Mouse (Mus musculus): Measurements from ENCODE around the gene Camk1d.
"Not testable (repeated sequence)": the region's sequence is repeated elsewhere in the genome, so short reads cannot be mapped to it uniquely, and the experiment has no call there.

Gene Camk1d

DNA sequence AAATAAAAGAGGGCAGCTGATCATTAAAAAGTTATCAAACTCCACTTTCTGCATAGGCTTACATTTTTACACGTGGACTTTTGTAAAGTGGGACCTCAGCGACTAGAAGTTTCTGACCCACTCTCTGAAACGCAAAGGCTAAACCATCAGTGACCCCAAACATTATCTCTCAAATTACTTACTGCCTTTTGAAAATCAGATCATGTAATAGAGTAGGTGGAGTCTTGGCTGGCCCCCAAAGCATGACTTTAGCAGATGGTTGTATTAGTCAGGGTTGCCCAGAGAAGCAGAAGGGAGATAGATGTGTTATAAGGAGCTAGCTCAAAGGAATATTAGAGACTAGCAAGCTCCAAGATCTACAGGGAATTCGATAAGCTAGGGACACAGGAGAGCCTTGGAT, 103.8 kb downstream of the Camk1d start:
- no peak for DNase-seq (ENCODE audit: low spot score)

DNA sequence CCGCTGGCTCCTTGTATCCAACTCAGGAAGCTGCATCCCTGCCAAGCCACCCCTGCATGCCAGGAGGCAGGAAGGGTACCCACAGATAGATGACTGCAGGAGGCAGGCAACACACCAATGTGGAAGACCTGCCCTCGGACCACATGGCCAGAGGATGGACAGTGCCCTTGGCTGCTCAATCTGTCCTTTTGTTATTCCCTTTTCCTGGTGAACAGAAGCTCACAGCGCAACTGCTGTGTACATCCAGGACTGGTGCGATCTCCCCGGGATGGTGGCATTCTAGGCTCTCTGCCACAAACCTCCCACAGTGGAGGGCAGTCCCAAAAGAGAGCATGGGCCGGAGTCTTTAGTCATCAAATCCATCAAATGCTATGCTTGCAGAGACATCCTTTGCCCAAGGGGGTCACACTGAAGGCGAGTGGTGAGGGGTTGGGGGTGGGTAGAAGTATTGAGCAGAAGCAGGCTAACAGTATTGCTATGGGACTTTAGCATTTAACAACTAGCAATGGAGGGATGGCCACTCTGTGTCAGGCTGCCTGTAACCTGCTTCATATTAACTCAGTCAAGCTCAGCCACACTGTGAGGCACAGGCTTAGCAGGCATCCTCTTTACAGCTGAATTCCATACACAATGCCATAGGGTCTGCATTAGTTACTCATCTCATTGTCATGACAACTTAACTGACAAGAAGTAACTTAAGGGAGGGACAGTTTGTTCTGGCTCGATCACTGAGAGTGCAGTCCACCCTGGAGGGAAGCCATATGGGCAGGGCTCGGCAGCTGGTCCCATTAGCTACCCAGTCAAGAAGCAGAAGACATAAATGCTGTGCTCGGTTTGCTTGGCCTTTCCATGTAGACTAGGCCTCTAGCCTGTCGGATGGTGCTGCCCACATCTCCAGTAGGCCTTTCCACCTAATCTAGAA, 106.1 kb downstream of the Camk1d start:
- DNase-seq (ENCODE audit: low spot score): no peak

DNA sequence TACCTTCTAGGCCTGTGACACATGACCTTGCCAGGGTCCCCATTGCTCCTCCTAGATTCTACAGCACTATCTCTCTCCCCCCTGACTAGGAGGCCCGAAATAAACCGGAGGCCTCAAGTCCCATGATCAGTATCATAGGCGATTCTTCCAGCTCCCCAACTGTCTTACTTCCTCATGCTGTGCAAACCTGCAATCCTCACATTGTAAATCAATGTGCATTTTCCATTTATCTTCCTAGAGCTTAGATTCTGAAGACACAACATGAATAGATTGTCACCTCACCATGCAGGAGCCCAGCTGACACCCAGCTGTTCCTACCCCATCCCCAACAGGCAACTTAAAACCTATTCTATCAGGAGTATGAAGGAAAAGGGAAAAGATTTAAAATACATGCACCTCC, 108.5 kb downstream of the Camk1d start:
- no peak for DNase-seq (ENCODE audit: low spot score)

DNA sequence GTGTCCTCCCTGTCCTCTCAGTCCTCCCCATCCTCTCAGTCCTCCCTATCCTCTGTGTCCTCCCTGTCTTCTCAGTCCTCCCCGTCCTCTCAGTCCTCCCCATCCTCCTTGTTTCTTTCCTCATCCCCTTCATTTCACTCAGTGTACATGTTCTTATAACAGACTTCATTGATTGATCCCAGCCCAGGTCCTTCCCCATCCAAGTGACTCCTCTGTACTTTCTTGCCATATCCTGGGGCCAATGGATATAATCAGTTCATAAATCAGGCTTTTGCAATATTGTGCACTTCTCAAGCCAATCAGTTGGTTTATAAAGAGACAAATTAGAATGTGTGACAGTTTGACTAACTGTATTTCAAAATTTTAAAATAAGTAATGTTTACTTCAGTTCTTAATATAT, 112.3 kb downstream of the Camk1d start:
- DNase-seq (ENCODE audit: low spot score): no peak

DNA sequence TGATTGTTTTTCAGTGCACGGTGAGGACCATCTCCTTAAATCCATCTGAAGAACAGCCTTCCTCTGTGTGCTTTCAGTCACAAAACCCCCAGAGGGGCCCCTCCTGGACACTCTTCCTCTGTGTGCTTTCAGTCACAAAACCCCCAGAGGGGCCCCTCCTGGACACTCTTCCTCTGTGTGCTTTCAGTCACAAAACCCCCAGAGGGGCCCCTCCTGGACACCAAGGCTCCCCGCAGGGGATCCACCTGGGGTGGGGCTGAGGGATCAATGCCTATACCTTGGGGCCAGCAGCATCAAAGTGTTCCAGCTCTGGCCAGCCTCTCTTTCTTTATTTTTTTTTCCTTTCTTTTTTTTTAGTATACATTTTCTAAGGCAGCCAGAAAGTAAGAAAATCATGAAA, 113.1 kb downstream of the Camk1d start:
- not testable (repeated sequence) for DNase-seq (ENCODE audit: low spot score)

DNA sequence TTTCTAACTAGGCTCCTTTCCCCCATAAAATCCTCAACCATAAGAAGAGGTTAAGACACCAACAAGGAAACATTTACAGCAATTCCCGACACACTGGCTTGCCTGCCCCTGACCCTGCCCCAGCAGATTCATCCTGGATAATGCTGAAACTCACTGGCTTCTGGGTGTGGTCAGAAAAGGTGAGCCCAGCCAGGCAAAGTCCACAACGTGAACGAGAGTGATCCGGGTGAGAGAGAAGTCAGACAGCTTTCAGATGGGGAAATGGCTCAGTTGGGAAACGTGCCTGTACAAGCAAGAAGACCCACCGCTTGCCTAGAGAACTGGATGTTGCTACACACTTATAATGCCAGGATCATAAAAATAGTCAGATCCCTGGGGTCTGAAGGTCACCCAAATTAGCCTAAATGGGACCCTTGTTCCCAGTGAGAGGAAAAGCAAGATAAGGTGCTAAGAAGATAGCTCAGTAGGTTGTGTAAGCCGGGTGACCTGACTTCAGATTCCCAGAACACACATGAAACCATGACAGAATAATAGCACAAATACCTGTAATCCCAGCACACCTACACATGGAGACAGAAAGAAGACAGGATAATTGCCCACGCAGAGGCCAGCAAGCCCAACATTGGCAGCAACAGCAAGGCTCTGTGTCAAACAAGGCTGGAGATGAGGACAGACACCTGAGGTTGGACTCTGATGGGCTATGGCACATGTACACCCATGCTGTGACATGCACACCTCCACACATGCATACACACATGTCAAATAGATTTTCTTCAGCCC, 113.9 kb downstream of the Camk1d start:
- no peak for DNase-seq (ENCODE audit: low spot score)

DNA sequence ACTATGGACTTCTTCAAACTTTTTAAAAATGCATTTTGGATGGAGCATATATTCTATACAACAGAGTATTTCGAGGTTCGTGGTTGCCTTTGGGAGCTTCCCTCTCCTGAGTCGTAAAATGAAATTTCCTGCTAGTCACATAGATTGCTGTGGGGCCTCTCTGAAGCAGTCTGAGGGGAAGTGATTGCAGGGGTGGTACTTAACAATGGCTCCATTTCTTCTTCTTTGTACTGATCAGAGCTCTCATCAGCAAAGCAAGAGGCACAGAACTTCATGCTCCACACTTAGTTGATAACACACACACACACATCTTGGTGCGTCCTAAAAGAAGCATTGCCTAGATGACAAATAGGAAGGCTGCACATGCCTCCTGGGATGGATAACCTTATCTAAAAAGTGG, 114.6 kb downstream of the Camk1d start:
- DNase-seq (ENCODE audit: low spot score): no peak

DNA sequence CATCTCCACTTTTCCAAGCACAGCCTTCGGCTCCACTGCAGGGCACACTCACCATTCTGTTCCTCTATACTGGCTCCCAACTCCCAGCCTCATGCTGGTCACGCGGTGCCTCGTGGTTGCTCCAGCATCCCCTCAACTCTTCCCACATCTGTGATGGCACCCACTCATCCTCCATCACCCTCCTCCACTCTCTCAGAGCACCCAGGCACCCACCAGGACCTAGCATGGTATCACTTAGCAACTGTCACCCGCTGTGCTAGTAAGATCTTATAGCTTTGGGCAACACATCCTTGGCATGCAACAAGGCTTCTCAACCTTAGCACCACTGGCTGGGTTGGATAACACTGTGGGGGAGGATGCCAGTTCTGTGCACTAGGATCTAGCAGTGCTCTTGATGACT, 115.8 kb downstream of the Camk1d start:
- no peak for DNase-seq (ENCODE audit: low spot score)

DNA sequence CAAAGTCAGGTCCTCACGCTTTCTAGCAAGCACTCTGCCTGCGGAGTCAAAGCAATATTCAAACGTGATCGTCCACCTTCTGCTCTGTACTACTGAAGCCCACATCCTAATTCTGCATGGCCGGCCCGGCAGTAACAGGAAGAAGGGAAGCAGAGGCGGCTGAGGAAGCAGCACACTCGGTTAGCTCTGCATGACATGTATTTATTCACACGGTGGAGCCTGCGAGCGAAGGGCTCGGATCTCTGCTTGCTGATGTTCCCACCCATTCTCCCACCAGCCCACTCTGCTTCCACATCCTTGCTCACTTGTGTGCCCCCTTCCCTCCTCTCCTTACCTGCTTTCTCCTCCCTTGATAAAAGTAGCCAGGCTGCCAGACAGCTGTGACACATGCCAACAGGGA, 117.4 kb downstream of the Camk1d start:
- no peak for DNase-seq (ENCODE audit: low spot score)

DNA sequence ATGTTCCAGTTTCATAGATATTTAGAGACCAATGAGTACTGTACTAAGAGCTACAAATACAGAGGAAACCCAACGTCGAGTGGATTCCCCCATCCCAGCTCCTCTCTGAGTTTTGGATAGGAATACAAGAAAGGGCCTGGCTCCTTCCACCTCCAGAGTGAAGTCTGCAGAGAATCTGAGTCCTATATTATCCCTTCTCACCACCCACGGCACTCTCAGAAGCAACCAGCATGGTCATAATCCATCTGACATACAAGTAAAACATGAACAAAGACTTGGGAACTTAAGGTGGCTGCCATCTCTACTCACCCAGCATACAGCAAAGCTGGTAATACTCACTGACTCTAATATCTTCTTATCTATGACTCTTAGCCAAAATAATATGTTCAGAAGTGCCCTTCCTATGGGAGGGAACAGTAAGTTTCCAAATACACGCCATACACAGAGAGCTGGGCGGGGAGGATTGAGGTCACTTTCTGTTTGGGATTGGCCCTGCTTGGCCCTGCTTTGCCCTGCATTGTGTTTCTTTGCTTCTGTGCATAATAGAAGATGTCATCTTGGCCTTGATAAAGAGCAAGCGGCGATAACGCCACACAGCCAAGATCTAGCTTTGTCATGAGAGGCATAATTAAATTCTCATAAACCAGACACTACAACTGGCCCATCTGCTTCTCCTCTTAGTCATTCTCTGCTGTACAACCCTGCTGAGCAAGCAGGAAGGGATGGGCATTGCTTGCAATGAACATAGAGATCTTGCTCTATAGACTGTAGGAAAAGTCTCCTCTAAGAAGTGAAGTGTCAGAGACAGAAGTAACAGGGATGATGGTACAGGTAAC, 118.7 kb downstream of the Camk1d start:
- no peak for DNase-seq (ENCODE audit: low spot score)

DNA sequence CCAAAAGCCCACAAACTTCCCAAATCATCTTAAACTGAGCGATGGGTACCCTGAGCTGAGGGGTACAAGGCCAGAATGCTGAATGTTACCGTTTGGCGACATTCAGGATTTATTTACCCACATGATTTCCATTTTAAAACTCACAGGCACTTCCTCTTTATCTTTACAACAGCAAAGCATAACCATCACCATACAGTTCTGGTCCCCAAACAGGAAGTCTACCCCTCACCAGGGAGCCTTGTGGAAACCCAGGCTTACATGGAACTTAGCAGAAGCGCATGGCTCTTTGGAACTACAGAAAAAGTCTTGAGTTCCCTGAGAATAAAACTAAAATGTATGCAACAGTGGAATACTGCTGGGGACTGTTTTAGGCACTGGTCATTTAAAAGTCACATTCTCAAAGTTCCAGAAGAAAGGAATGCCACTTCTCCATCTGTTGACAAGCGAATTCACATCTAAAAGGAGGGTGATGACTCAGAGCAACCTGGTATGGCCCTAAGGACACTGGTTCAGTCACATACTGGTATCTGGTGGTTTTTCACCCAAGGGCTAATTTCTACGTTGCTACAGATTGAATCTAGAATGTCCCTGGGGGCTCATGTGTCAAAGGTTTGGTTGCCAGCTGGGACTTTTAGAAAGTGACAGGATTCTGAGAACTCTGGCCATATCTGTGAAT, 121.7 kb downstream of the Camk1d start:
- DNase-seq (ENCODE audit: low spot score): no peak

DNA sequence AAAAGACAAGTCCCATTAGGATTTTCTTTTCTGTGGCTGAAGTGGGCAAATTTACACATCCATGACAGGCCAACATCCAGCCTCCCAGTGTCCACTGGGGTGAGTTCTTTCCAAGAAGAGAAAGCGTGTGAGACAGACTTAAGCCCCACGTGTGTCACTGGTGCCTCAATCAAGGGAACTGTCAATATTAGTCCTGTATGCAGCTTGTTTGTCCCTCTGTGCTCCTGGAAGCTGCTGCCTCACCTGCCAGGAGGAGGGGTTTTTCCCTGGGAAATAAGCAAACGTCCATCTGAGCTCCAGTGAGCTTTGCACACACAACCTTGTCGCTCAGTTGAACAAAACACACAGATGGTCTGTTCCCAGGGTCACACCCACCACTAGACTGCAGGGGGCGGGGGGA, 124.2 kb downstream of the Camk1d start:
- no peak for DNase-seq (ENCODE audit: low spot score)

DNA sequence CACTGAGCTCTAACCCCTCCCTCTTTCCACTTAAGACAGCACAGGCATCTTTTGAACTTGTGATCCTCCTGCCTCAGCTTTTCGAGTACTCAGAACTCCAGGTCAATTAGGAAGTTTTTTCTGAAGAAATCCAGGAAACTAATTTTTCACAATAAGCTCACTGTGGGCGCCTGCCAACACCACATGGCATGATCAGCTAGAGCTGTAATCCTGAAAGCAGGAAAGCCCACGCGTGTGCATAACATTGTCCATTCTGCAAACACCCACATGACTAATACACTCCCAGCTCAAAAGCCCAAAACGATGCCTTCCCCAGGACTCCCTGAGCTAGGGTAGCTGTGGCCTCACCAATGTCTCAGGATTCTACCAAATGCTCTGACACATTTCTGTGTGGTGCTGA, 125.2 kb downstream of the Camk1d start:
- DNase-seq (ENCODE audit: low spot score): no peak

DNA sequence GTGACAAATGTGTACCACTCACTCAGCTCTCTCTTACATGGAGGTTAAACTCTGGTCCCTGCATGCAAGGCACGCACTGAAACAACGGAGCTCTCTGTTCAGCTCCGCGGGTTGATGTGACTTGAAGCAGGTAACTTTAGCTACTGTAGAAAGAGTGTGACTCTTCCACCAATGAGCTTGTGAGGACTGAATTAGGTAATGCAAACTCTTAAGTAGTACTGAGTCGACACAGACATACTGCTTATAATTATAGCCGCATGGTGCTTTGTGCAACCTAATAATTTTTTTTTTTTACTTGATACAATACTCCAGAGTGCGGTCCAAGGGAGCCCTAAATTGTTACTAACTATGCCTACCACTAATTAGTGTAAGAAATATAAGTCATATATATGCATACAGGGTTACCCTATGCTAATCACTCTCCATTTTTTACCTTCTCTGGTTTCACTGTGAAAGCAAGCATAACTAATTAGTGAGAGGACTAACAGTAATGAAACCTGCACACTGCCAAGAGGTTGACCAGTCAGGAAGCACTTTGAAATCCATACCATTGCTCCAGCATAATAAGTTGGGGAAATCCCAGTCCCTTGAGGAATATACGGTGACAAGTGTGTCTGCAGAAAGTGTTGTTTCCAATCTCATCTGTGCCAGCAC, 125.9 kb downstream of the Camk1d start:
- no peak for DNase-seq (ENCODE audit: low spot score)

DNA sequence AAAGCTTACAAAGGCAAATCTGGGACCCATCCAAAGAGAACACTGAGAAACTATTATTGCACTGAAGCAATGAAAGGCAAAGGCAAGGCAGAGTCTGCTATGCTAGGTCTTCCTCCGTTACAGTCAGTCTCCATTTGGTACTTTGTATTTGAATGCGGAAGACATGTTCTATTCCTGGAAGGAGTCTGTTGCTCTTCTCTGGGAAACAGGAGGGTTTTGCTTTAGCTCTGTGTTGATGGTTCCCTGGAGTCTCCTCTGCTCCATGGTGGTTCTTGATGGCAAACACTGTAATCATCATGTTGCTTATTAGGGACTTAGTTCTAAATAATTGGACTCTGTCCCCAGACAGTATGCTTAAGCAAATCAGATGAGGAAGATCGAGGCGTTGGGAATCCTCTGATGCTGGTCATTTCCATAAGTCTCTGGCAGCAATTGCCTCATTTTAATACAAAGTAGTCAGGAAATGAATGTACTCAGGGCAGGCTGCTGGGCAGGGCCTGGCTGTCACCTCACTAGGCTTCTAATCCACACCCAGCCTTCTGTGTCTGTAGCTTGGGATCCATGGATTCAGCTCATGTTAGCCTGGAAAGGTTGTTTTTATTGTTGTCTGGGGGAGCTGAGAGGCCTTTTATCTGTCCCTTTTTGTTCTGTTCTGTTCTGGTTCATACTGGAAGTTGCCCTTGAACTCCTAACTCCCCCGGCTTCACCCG, 129.8 kb downstream of the Camk1d start:
- no peak for DNase-seq (ENCODE audit: low spot score)

DNA sequence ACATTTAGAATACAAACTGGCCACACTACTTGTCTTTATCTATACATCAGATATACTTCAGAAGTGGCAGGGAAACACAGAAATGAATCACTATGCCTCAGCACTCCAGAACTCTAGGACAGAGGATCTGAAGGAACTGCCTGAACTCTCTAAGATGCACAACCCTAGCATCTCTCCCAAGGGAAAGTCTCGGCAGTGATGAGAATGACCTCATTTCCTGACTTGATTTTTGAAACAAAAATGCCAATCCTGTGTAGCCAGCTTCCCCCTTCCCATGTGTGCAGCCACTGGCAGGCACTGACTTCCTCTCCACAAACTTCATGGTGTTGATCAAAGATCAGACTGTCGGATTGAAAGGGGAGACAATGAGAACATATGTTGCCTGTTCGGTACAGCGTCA, 134.9 kb downstream of the Camk1d start:
- no peak for DNase-seq (ENCODE audit: low spot score)

DNA sequence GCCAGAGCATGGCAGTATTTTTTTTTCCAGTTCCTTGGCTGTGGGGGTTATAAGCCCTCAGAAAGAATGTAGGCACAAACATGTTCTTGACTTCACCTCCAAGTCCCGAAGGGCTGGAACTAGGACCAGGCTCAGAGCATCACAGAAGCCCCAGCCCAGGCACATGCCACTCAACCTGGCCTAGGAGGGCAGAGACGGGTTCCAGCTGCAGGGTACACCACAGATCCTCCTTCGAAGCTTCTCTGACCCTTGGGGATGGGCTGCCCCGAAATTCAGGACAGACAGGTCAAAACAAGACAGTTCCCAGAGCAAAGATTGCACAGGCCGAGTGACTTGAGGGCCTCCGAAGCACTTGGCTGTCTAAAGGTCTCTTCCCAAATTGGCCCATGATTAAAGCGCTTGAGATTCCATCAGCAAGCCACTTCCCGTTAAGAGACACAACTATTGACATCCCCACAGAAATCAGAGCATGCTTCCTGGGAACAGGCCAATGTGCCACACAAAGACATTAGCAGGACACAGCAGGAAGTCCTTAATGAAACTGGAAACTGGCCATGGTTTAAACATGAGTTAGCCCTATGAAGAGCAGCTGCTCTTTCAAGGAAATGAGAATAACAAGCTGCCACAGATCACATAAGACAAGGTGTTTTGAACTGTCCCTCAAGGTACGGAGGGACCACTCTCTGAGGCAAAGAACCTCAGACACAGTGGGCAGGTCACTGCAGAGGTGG, 136.8 kb downstream of the Camk1d start:
- DNase-seq (ENCODE audit: low spot score): no peak

DNA sequence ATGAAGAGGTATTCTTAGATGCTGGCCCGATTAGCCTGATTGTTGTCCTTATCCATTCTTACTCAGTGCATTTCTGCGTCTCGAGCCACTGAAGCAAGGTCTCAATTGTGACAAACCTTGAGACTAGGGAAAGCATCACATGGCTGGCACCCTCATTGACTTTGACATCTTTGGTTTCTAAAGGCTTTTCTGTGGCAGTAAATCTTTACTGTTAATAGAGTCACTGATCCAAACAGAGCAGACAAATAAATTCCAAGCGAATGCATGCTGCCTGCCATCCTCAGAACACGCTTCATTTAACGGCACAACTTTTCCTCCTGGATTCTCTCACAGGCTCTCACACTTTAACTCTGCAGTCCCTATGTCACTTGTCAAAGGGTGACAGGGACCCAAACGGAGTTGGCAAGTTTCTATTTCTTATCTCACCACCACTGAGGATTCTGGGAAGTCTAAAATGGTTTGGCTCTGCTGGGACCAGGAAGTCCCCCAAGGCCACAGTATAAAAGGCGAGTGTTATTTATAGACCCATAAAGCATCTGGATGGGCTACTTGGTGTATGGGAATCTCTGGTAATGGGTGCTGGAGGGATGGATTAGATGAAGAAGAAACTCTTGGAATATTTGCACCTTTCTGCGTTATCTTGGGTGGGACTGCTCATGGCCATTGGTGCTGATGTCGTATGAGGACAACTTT, 141.9 kb downstream of the Camk1d start:
- DNase-seq (ENCODE audit: low spot score): no peak

DNA sequence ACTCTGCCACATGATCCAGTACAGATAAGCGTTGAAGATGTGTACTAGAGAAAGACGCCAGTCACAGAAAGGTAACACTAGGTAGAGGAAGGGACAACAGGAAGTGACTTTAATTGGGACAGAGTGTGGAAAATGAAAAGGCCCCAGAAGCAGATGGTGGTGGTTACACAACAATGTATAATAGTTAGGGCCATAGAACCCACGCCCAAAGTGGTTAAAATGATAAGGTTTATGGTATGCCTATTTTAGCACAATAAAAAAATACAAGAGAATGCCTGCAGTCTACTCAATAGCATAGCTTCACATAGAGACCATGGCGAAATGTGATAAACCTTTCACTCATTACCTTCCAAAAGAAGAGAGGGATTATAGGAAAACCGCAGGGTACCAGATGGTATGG, 147.7 kb downstream of the Camk1d start:
- no peak for DNase-seq (ENCODE audit: low spot score)

Data from left cerebral cortex, adult 11 months (tissue).